Comparison of ENCODE assay signal across 7 mouse cellular contexts in the genomic region with DNA sequence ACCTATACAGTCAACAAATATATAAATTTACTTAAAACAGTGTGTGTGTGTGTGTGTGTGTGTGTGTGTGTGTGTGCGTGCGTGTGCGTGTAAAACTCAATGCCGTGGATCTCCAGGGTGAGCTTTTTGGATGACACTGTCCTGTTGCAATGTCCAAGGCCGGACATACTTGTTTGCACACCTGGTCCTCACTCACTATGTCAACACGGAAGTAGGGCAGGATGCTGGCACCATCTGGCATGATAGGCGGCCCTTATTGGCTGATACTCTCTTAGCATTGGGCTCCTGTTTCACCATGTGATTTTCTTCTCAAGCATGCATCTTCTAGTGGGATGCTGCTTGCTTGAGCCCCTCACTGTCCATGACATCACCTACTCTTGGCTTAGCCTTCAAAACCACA. TPM values are rescaled to one million over a fixed set of nuclear protein-coding genes. Genes with fewer than 3 reads are reported as not detected.
DNase-seq lines count a peak whose midpoint lies in the region; ATAC-seq lines count a peak whose summit lies in the region.

No protein-coding gene starts in this region.

- WGBS in forebrain, embryonic 12.5 days = 79% methylated on average over 7 of the region's 7 CpGs
- 56% methylated on average over 7 of the region's 7 CpGs for WGBS in liver, embryonic 16.5 days (ENCODE audit: insufficient replicate concordance)

- H3K4me1 ChIP-seq in forebrain, embryonic 12.5 days = peaks cover 18% of the 10 kb centered on the region
- peaks cover 30% of the 10 kb centered on the region for H3K4me1 ChIP-seq in liver, embryonic 16.5 days (ENCODE audit: control insufficient read depth, low read depth, low read length)

- peak; percentile 52 for DNase-seq in urinary bladder, postnatal 14 days (ENCODE audit: low spot score)
- DNase-seq in urinary bladder, adult 2 months (ENCODE audit: low spot score) = no peak
- DNase-seq in adrenal gland, postnatal 14 days = no peak
- no peak for DNase-seq in adrenal gland, postnatal 10 days
- DNase-seq in gastrocnemius, adult 18-20 months (ENCODE audit: low spot score) = no peak

- peak overlapping the region; percentile 63 for H3K4me2 ChIP-seq in forebrain, embryonic 12.5 days
- peak overlapping the region; percentile 86 for H3K4me2 ChIP-seq in liver, embryonic 16.5 days (ENCODE audit: low read depth, low read length)

- ATAC-seq in forebrain, embryonic 12.5 days (ENCODE audit: low FRiP score) = no peak
- no peak for ATAC-seq in liver, embryonic 16.5 days (ENCODE audit: low read depth)

- H3K9ac ChIP-seq in forebrain, embryonic 12.5 days = no peak overlapping the region
- H3K9ac ChIP-seq in liver, embryonic 16.5 days (ENCODE audit: low read depth, low read length) = no peak overlapping the region

- H3K27me3 ChIP-seq in forebrain, embryonic 12.5 days = no peaks in the 10 kb centered on the region
- no peaks in the 10 kb centered on the region for H3K27me3 ChIP-seq in liver, embryonic 16.5 days (ENCODE audit: control insufficient read depth, insufficient read depth, low read depth, low read length)

- peak overlapping the region; percentile 74 for H3K4me3 ChIP-seq in forebrain, embryonic 12.5 days (replicated peaks)
- H3K4me3 ChIP-seq in liver, embryonic 16.5 days (ENCODE audit: low read depth, low read length) = peak overlapping the region; percentile 77

- no peaks in the 10 kb centered on the region for H3K9me3 ChIP-seq in forebrain, embryonic 12.5 days
- no peaks in the 10 kb centered on the region for H3K9me3 ChIP-seq in liver, embryonic 16.5 days (replicated peaks; ENCODE audit: control insufficient read depth, low read length)

- no peak overlapping the region for H3K27ac ChIP-seq in forebrain, embryonic 12.5 days
- H3K27ac ChIP-seq in liver, embryonic 16.5 days (ENCODE audit: low read length) = 0 out of 2 replicates have a peak overlapping the region, but pooled peaks have one; percentile 31

- H3K36me3 ChIP-seq in forebrain, embryonic 12.5 days (replicated peaks) = no peaks in the 10 kb centered on the region
- no peaks in the 10 kb centered on the region for H3K36me3 ChIP-seq in liver, embryonic 16.5 days (ENCODE audit: control insufficient read depth, insufficient read depth)

RNA-seq across cellular contexts. Expression of a gene that starts 13.8 kb away (rescaled TPM):
- polyA plus RNA-seq in urinary bladder, adult 2 months (2012; rRNA removed) = 0.92 and 0.93 TPM in 2 replicates
- polyA plus RNA-seq in forebrain, embryonic 12.5 days (2016; fragmentation: Nextera tagmentation; extraction: Ambion mirVana) = not detected in 2 replicates
- polyA plus RNA-seq in liver, embryonic 16.5 days (2015; fragmentation: Nextera tagmentation; extraction: Ambion mirVana) = 0.23 and 0.46 TPM in 2 replicates
- 1.5 TPM in 1 of 2 replicates, not detected in the other for total RNA-seq in adrenal gland, postnatal 14 days (2021)
- total RNA-seq in adrenal gland, postnatal 10 days (2021) = under 1 TPM; 0.33 to 0.72 TPM
- not detected for total RNA-seq in gastrocnemius, adult 18-20 months (2021)

RNA-seq across cellular contexts. Expression of a gene that starts 13.8 kb away (rescaled TPM):
- 0.23 and 0.43 TPM in 2 replicates for polyA plus RNA-seq in urinary bladder, adult 2 months (2012; rRNA removed)
- polyA plus RNA-seq in forebrain, embryonic 12.5 days (2016; fragmentation: Nextera tagmentation; extraction: Ambion mirVana) = not detected in 2 replicates
- 0.20 TPM in 1 of 2 replicates, not detected in the other for polyA plus RNA-seq in liver, embryonic 16.5 days (2015; fragmentation: Nextera tagmentation; extraction: Ambion mirVana)
- not detected in 2 replicates for total RNA-seq in adrenal gland, postnatal 14 days (2021)
- not detected for total RNA-seq in adrenal gland, postnatal 10 days (2021)
- total RNA-seq in gastrocnemius, adult 18-20 months (2021) = not detected

RNA-seq across cellular contexts. Expression of a gene that starts 47.5 kb away (rescaled TPM):
- 0.86 and 1.0 TPM in 2 replicates for polyA plus RNA-seq in urinary bladder, adult 2 months (2012; rRNA removed)
- 0.10 TPM in 1 of 2 replicates, not detected in the other for polyA plus RNA-seq in forebrain, embryonic 12.5 days (2016; fragmentation: Nextera tagmentation; extraction: Ambion mirVana)
- polyA plus RNA-seq in liver, embryonic 16.5 days (2015; fragmentation: Nextera tagmentation; extraction: Ambion mirVana) = 0.21 and 0.30 TPM in 2 replicates
- total RNA-seq in adrenal gland, postnatal 14 days (2021) = 0.22 and 1.7 TPM in 2 replicates
- under 1 TPM; 0.30 to 0.39 TPM for total RNA-seq in adrenal gland, postnatal 10 days (2021)
- not detected for total RNA-seq in gastrocnemius, adult 18-20 months (2021)

RNA-seq across cellular contexts. Expression of a gene that starts 50.9 kb away (rescaled TPM):
- 1.1 TPM in 2 replicates for polyA plus RNA-seq in urinary bladder, adult 2 months (2012; rRNA removed)
- polyA plus RNA-seq in forebrain, embryonic 12.5 days (2016; fragmentation: Nextera tagmentation; extraction: Ambion mirVana) = 0.08 TPM in 1 of 2 replicates, not detected in the other
- 0.61 and 0.78 TPM in 2 replicates for polyA plus RNA-seq in liver, embryonic 16.5 days (2015; fragmentation: Nextera tagmentation; extraction: Ambion mirVana)
- total RNA-seq in adrenal gland, postnatal 14 days (2021) = 0.30 and 0.68 TPM in 2 replicates
- under 1 TPM; 0.54 to 0.55 TPM for total RNA-seq in adrenal gland, postnatal 10 days (2021)
- not detected for total RNA-seq in gastrocnemius, adult 18-20 months (2021)

RNA-seq across cellular contexts. Expression of a gene that starts 51.0 kb away (rescaled TPM):
- polyA plus RNA-seq in urinary bladder, adult 2 months (2012; rRNA removed) = 3.2 and 3.4 TPM in 2 replicates
- 0.17 and 0.43 TPM in 2 replicates for polyA plus RNA-seq in forebrain, embryonic 12.5 days (2016; fragmentation: Nextera tagmentation; extraction: Ambion mirVana)
- polyA plus RNA-seq in liver, embryonic 16.5 days (2015; fragmentation: Nextera tagmentation; extraction: Ambion mirVana) = 6.3 and 6.6 TPM in 2 replicates
- 0.93 and 2.6 TPM in 2 replicates for total RNA-seq in adrenal gland, postnatal 14 days (2021)
- total RNA-seq in adrenal gland, postnatal 10 days (2021) = 1 to 10 TPM; 1.6 to 2.5 TPM
- total RNA-seq in gastrocnemius, adult 18-20 months (2021) = not detected
